Mouse (Mus musculus): Measurements from ENCODE around the gene Morf4l2.
"Not testable (repeated sequence)": the region's sequence is repeated elsewhere in the genome, so short reads cannot be mapped to it uniquely, and the experiment has no call there.

The Morf4l2 gene

GRCm38 (mm10) chrX:136693196-136693595 is 50.3 kb downstream of the Morf4l2 start:
- DNase-seq (ENCODE audit: low spot score in 2 of 2) = no peak

GRCm38 (mm10) chrX:136692294-136692675 is 51.2 kb downstream of the Morf4l2 start:
- no peak for DNase-seq (ENCODE audit: low spot score in 2 of 2)

DNA sequence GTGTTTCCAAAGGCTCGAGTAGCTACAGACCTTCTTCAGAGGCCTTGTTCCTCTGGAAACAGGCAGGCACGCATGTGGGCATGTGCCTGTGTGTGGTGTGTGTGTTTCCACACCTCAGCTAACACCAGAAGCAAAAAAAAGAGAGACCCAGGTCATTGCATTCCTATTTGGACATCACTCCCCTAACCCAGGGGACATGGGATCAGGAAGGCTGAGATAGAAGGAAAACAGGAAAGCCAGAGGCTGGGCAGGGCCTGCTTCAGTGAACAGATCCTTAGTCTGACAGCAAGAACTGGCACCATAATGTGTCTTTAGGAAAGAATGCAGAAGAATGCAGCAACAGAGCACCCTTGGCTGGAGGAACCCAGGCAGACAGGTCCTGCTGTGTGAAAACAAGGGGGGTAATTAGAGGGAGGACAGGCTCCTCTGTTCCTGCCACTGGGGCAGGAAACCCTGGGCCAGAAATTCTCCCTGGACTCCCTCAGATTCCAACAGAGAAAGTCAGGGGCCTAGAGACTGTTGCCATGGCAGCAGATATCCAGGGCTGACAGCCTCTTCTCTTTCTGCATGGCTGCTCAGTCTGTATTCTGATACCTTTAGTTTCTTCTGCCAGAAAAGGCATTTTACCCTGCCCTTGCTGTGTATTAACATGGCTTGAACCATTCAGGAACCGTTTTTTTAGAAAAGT is 51.7 kb downstream of the Morf4l2 start:
- DNase-seq (ENCODE audit: low spot score in 2 of 2) = not testable (repeated sequence)

Data from spleen, postnatal 10 days (tissue).